Mouse (Mus musculus): Measurements from ENCODE around the gene Mfsd12. TPM values are rescaled to one million over a fixed set of nuclear protein-coding genes. Genes with fewer than 3 reads are reported as not detected.

Gene Mfsd12
- total and polyA plus RNA-seq, 3 experiments = 5.2 to 9.5 (median 7.4) TPM

GRCm38 (mm10) chr10:81408424-81408729 is 51.1 kb downstream of the Mfsd12 start:
- H3K79me2 ChIP-seq (replicated peaks; ENCODE audit: control insufficient read depth, extremely low read depth, insufficient read depth, poor library complexity, severe bottlenecking) = no peaks in the 10 kb centered on the region
- H3K4me2 ChIP-seq (ENCODE audit: insufficient read depth, low read depth, poor library complexity, severe bottlenecking) = no peak overlapping the region
- no peak overlapping the region for H3K27ac ChIP-seq (ENCODE audit: insufficient read depth, low read depth)
- TF ChIP-seq E2F4 (IDR thresholded peaks at IDR 0.05; ENCODE audit: insufficient replicate concordance, low read depth, low read length) (no peak), SIN3A (IDR thresholded peaks at IDR 0.05; ENCODE audit: low read length) (no peak), ZMIZ1 (IDR thresholded peaks at IDR 0.05; ENCODE audit: low read depth, low read length) (no peak), ETS1 (conservative IDR thresholded peaks at IDR 0.05; ENCODE audit: low read depth, low read length) (no peak)
- peaks cover 56 to 77% of the 10 kb centered on the region in 2 experiments for H3K4me1 ChIP-seq (ENCODE audit: control insufficient read depth in 1 of 2, insufficient read depth in 2 of 2)
- in situ Hi-C loops (cut with MboI; ENCODE audit: low pct_ligation_motif_present, low pct_unique_long_range_greater_than_20kb, low sequenced_read_pairs) = loop anchor here (5.0 kb wide), 1 partner anchor 34 kb away; no protein-coding TSS in a partner anchor
- peaks cover 50 to 61% of the 10 kb centered on the region in 2 experiments for H3K36me3 ChIP-seq (replicated peaks in 1 of 2; ENCODE audit: control insufficient read depth in 1 of 2, insufficient read depth in 1 of 2, low read length in 1 of 2)
- H3K27me3 ChIP-seq (replicated peaks) = no peaks in the 10 kb centered on the region
- H3K4me3 ChIP-seq (replicated peaks in 1 of 3; ENCODE audit: low read depth in 2 of 3, low read length in 2 of 3, poor library complexity in 1 of 3) = no peak overlapping the region
- no peak for DNase-seq (ENCODE audit: extremely low read depth)
- no peaks in the 10 kb centered on the region for H3K9me3 ChIP-seq (replicated peaks; ENCODE audit: low read length)
- dilution Hi-C loops (cut with MboI; ENCODE audit: extremely low pct_ligation_motif_present, extremely low pct_unique_long_range_greater_than_20kb, low sequenced_read_pairs) = no loop called here
- H3K9ac ChIP-seq (ENCODE audit: insufficient read depth, low read depth) = no peak overlapping the region

DNA sequence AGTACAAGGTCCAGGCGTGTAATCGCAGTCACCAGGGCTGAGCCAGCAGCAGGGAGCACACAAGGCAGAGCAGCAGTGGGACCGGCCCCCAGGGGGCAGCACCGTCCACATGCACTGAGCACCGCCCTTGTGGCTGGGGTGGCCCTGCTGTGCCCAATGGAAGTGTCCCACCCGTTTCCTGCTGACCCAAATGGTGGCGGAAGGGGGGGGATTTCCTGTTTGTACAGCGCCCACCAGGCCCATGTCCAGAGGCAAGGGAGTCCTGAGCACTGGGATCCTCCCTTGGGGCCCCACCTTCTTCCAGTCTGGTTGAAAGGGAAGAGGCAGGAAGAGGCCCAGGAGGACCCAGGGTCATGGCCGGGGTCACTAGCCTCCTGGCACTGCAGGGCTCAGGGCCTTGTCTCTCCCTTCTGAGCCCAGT is 51.6 kb downstream of the Mfsd12 start:
- TF ChIP-seq EP300 (IDR thresholded peaks at IDR 0.05; ENCODE audit: low read length) (0 out of 2 replicates have a peak, but pooled peaks have one; percentile 25), TCF12 (IDR thresholded peaks at IDR 0.05; ENCODE audit: low read depth, low read length) (0 out of 2 replicates have a peak, but pooled peaks have one; percentile 4), MEF2A (IDR thresholded peaks at IDR 0.05; ENCODE audit: borderline replicate concordance, low read depth, low read length) (no peak), USF1 (IDR thresholded peaks at IDR 0.05; ENCODE audit: low read depth, low read length) (no peak), RCOR1 (conservative IDR thresholded peaks at IDR 0.05; ENCODE audit: low read depth, low read length) (no peak), GABPA (IDR thresholded peaks at IDR 0.05; ENCODE audit: insufficient replicate concordance, low read depth, low read length) (no peak), NELFE (IDR thresholded peaks at IDR 0.05; ENCODE audit: low read depth, low read length) (no peak), ETS1 (conservative IDR thresholded peaks at IDR 0.05; ENCODE audit: low read depth, low read length) (no peak), SMC3 (IDR thresholded peaks at IDR 0.05; ENCODE audit: low read depth, low read length) (peak; percentile 82), MYC (IDR thresholded peaks at IDR 0.05; ENCODE audit: low read depth, low read length) (peak; percentile 61; the same call in 1 of the 2 replicates), MAX (IDR thresholded peaks at IDR 0.05; ENCODE audit: low read length) (0 out of 2 replicates have a peak, but pooled peaks have one; percentile 29), ELF1 (IDR thresholded peaks at IDR 0.05; ENCODE audit: low read depth, low read length) (0 out of 2 replicates have a peak, but pooled peaks have one; percentile 50), HCFC1 (IDR thresholded peaks at IDR 0.05; ENCODE audit: low read depth, low read length) (no peak), NRF1 (IDR thresholded peaks at IDR 0.05; ENCODE audit: low read depth, low read length) (no peak), MAZ (IDR thresholded peaks at IDR 0.05; ENCODE audit: low read depth, low read length) (peak; percentile 53; the same call in 1 of the 2 replicates), USF2 (conservative IDR thresholded peaks at IDR 0.05; ENCODE audit: low read depth, low read length) (no peak), RAD21 (IDR thresholded peaks at IDR 0.05; ENCODE audit: low read depth, low read length) (peak; percentile 54), ZC3H11A (IDR thresholded peaks at IDR 0.05; ENCODE audit: low read depth, low read length) (no peak), E2F4 (IDR thresholded peaks at IDR 0.05; ENCODE audit: insufficient replicate concordance, low read depth, low read length) (no peak), IRF4 (IDR thresholded peaks at IDR 0.05; ENCODE audit: low read depth, low read length) (no peak), MXI1 (IDR thresholded peaks at IDR 0.05; ENCODE audit: low read depth, low read length) (peak; percentile 27; the same call in 1 of the 2 replicates), CTCF (conservative IDR thresholded peaks at IDR 0.05 in 1 of 2, IDR thresholded peaks at IDR 0.05 in 1 of 2; ENCODE audit: low read depth in 2 of 2, low read length in 2 of 2) (peak; percentile 60 to 85), MAFK (IDR thresholded peaks at IDR 0.05; ENCODE audit: insufficient replicate concordance, low read length) (no peak)
- H3K79me2 ChIP-seq (replicated peaks; ENCODE audit: control insufficient read depth, extremely low read depth, insufficient read depth, poor library complexity, severe bottlenecking) = 0 out of 2 replicates have a peak, but pooled peaks cover under 1% of the 10 kb centered on the region
- H3K36me3 ChIP-seq (replicated peaks in 1 of 2; ENCODE audit: control insufficient read depth in 1 of 2, insufficient read depth in 1 of 2, low read length in 1 of 2) = peaks cover 50 to 63% of the 10 kb centered on the region in 2 experiments
- dilution Hi-C loops (cut with MboI; ENCODE audit: extremely low pct_ligation_motif_present, extremely low pct_unique_long_range_greater_than_20kb, low sequenced_read_pairs) (no loop called here), in situ Hi-C loops (cut with MboI; ENCODE audit: low pct_ligation_motif_present, low pct_unique_long_range_greater_than_20kb, low sequenced_read_pairs) (loop anchor here (5.0 kb wide), 1 partner anchor 33 kb away; no protein-coding TSS in a partner anchor)
- no peak overlapping the region for H3K27ac ChIP-seq (ENCODE audit: insufficient read depth, low read depth)
- H3K27me3 ChIP-seq (replicated peaks) = no peaks in the 10 kb centered on the region
- H3K4me1 ChIP-seq (ENCODE audit: control insufficient read depth in 1 of 2, insufficient read depth in 2 of 2) = peaks cover 60 to 79% of the 10 kb centered on the region in 2 experiments
- H3K9ac ChIP-seq (ENCODE audit: insufficient read depth, low read depth) = no peak overlapping the region
- no peak overlapping the region for H3K4me2 ChIP-seq (ENCODE audit: insufficient read depth, low read depth, poor library complexity, severe bottlenecking)
- no peaks in the 10 kb centered on the region for H3K9me3 ChIP-seq (replicated peaks; ENCODE audit: low read length)
- H3K4me3 ChIP-seq (replicated peaks in 1 of 3; ENCODE audit: low read depth in 2 of 3, low read length in 2 of 3, poor library complexity in 1 of 3) = peak overlapping the region in 1 of 3 experiments; percentile 3
- DNase-seq (ENCODE audit: extremely low read depth) = peak; percentile 83
